Mouse (Mus musculus) hindbrain, embryonic 10.5 days (tissue): ENCODE data around the gene Ngp. TPM values are rescaled to one million over a fixed set of nuclear protein-coding genes. Genes with fewer than 3 reads are reported as not detected.
"Not testable (repeated sequence)": the region's sequence is repeated elsewhere in the genome, so short reads cannot be mapped to it uniquely, and the experiment has no call there.

ENCODE experiments used
- DNase-seq: peaks from one replicate; pipeline ENCODE4 v3.0.0-alpha.2; 2017; ENCODE audit warnings: low spot score
- H3K27ac ChIP-seq: fragments of 300-500 bp; sonication (generic); 2 replicates; pipeline ENCODE4 v1.5.1; 2016; ENCODE audit warnings: mild to moderate bottlenecking, moderate library complexity
- H3K27me3 ChIP-seq: fragments of 300-500 bp; sonication (generic); 2 replicates; pipeline ENCODE4 v1.6.1; 2016; ENCODE audit warnings: mild to moderate bottlenecking; ENCODE audit not compliant: poor library complexity, insufficient read depth, severe bottlenecking
- H3K36me3 ChIP-seq: fragments of 300-500 bp; sonication (generic); 2 replicates; pipeline ENCODE4 v1.6.1; 2016; ENCODE audit warnings: mild to moderate bottlenecking, moderate library complexity
- H3K4me1 ChIP-seq: fragments of 300-500 bp; sonication (generic); replicated peaks from 2 replicates; pipeline ENCODE4 v1.6.1; 2016; ENCODE audit warnings: mild to moderate bottlenecking
- H3K4me3 ChIP-seq: fragments of 300-500 bp; sonication (generic); 2 replicates; pipeline ENCODE4 v1.5.1; 2016; ENCODE audit warnings: mild to moderate bottlenecking, moderate library complexity
- H3K9me3 ChIP-seq: fragments of 300-500 bp; sonication (generic); 2 replicates; pipeline ENCODE4 v1.6.1; 2016; ENCODE audit warnings: mild to moderate bottlenecking, moderate library complexity
- WGBS: fragments of 180-500 bp; shearing (Covaris S2); methylation state at CpG from one replicate; pipeline ENCODE4 v1.1.7; 2016; 5-methylcytosine and 5-hydroxymethylcytosine counted together
- polyA plus RNA-seq: library from polyadenylated mRNA; unstranded; fragments of >200 nt; fragmentation: Nextera tagmentation; extraction: Ambion mirVana; gene quantifications from 2 replicates; pipeline ENCODE4 v1.2.1, GENCODE M21; 2016

Ngp gene
- polyA plus RNA-seq, 1 experiment from 2014 or later: not detected

- H3K36me3 ChIP-seq: peaks cover 52% of the 10 kb centered on the region
- 93% methylated on average over 2 of the region's 2 CpGs for WGBS
Observed at GRCm38 (mm10) chr9:110402731-110403130, 16.8 kb upstream of the Ngp start.

GRCm38 (mm10) chr9:110403240-110403639 is 16.3 kb upstream of the Ngp start:
- peaks cover 12% of the 10 kb centered on the region for H3K4me1 ChIP-seq
- H3K36me3 ChIP-seq: peaks cover 47% of the 10 kb centered on the region
- not testable (repeated sequence) for H3K27me3 ChIP-seq, H3K9me3 ChIP-seq, H3K27ac ChIP-seq, DNase-seq, H3K4me3 ChIP-seq
- WGBS: 96% methylated on average over 4 of the region's 4 CpGs

More at GRCm38 (mm10) chr9:110402731-110403130, 16.8 kb upstream of the Ngp start:
- H3K27me3 ChIP-seq: no peaks in the 10 kb centered on the region
- H3K4me1 ChIP-seq: peaks cover 12% of the 10 kb centered on the region
- no peak for DNase-seq
- no peak overlapping the region for H3K4me3 ChIP-seq
- H3K9me3 ChIP-seq: no peaks in the 10 kb centered on the region
- H3K27ac ChIP-seq: no peak overlapping the region

GRCm38 (mm10) chr9:110407311-110408098 is 12.0 kb upstream of the Ngp start:
- peak overlapping the region; percentile 93 for H3K27ac ChIP-seq
- H3K4me1 ChIP-seq: peaks cover 22% of the 10 kb centered on the region
- H3K27me3 ChIP-seq: no peaks in the 10 kb centered on the region
- peak overlapping the region; percentile 97 for H3K4me3 ChIP-seq
- WGBS: 2% methylated on average over 41 of the region's 41 CpGs
- peaks cover 23% of the 10 kb centered on the region for H3K36me3 ChIP-seq
- no peak for DNase-seq
- H3K9me3 ChIP-seq: no peaks in the 10 kb centered on the region

- Histone ChIP-seq H3K4me1 (peaks cover 22% of the 10 kb centered on the region), H3K27ac (peak within 1 kb of the TSS; percentile 93), H3K36me3 (peaks cover 23% of the 10 kb centered on the region), H3K9me3 (no peaks in the 10 kb centered on the region), H3K4me3 (peak within 1 kb of the TSS; percentile 97), H3K27me3 (no peaks in the 10 kb centered on the region)
- under 1% methylated on average over 39 of the region's 39 CpGs for WGBS
- peak; percentile 98 for DNase-seq
Observed at GRCm38 (mm10) chr9:110408099-110408773, 11.3 kb upstream of the Ngp start, which contains the start of gene Ptpn23. TSS of gene Ptpn23 (minus strand) at chr9:110408213.

GRCm38 (mm10) chr9:110410908-110411887 is 8.3 kb upstream of the Ngp start:
- peak; percentile 82 for DNase-seq
- 46% methylated on average over 6 of the region's 6 CpGs for WGBS
- Histone ChIP-seq H3K4me3 (0 out of 2 replicates have a peak overlapping the region, but pooled peaks have one; percentile 7), H3K9me3 (no peaks in the 10 kb centered on the region), H3K27ac (no peak overlapping the region), H3K27me3 (no peaks in the 10 kb centered on the region), H3K36me3 (no peaks in the 10 kb centered on the region), H3K4me1 (peaks cover 22% of the 10 kb centered on the region)

GRCm38 (mm10) chr9:110412926-110413325 is 6.6 kb upstream of the Ngp start:
- 80% methylated on average over 7 of the region's 7 CpGs for WGBS
- DNase-seq: no peak
- H3K4me3 ChIP-seq: no peak overlapping the region

GRCm38 (mm10) chr9:110413785-110414184 is 5.8 kb upstream of the Ngp start:
- H3K27me3 ChIP-seq: no peaks in the 10 kb centered on the region
- DNase-seq: peak; percentile 44
- H3K9me3 ChIP-seq: no peaks in the 10 kb centered on the region
- no peak overlapping the region for H3K27ac ChIP-seq
- no peaks in the 10 kb centered on the region for H3K36me3 ChIP-seq
- no peak overlapping the region for H3K4me3 ChIP-seq
- peaks cover 5% of the 10 kb centered on the region for H3K4me1 ChIP-seq
- 53% methylated on average over 9 of the region's 9 CpGs for WGBS

More at GRCm38 (mm10) chr9:110412926-110413325, 6.6 kb upstream of the Ngp start:
- Histone ChIP-seq H3K27me3 (no peaks in the 10 kb centered on the region), H3K27ac (no peak overlapping the region), H3K36me3 (no peaks in the 10 kb centered on the region), H3K9me3 (no peaks in the 10 kb centered on the region), H3K4me1 (peaks cover 10% of the 10 kb centered on the region)

GRCm38 (mm10) chr9:110431241-110431640 is 11.7 kb downstream of the Ngp start:
- no peak for DNase-seq
- Histone ChIP-seq H3K36me3 (peaks cover 89% of the 10 kb centered on the region), H3K4me3 (no peak overlapping the region), H3K27me3 (no peaks in the 10 kb centered on the region), H3K9me3 (no peaks in the 10 kb centered on the region), H3K4me1 (no peaks in the 10 kb centered on the region), H3K27ac (no peak overlapping the region)
- WGBS: 78% methylated on average over 8 of the region's 8 CpGs

GRCm38 (mm10) chr9:110433045-110433444 is 13.5 kb downstream of the Ngp start:
- no peaks in the 10 kb centered on the region for H3K4me1 ChIP-seq
- H3K36me3 ChIP-seq: peaks cover 85% of the 10 kb centered on the region
- 98% methylated on average over 2 of the region's 2 CpGs for WGBS
- DNase-seq: no peak
- no peak overlapping the region for H3K27ac ChIP-seq
- no peaks in the 10 kb centered on the region for H3K27me3 ChIP-seq
- no peaks in the 10 kb centered on the region for H3K9me3 ChIP-seq
- no peak overlapping the region for H3K4me3 ChIP-seq

GRCm38 (mm10) chr9:110436041-110436440 is 16.5 kb downstream of the Ngp start:
- Histone ChIP-seq H3K27ac (no peak overlapping the region), H3K4me1 (no peaks in the 10 kb centered on the region), H3K36me3 (peaks cover 66% of the 10 kb centered on the region), H3K27me3 (no peaks in the 10 kb centered on the region), H3K4me3 (no peak overlapping the region), H3K9me3 (no peaks in the 10 kb centered on the region)
- no peak for DNase-seq
- 93% methylated on average over 11 of the region's 11 CpGs for WGBS

GRCm38 (mm10) chr9:110440049-110440448 is 20.5 kb downstream of the Ngp start:
- H3K36me3 ChIP-seq: peaks cover 57% of the 10 kb centered on the region
- H3K27ac ChIP-seq: no peak overlapping the region
- H3K4me3 ChIP-seq: no peak overlapping the region
- DNase-seq: no peak
- H3K27me3 ChIP-seq: no peaks in the 10 kb centered on the region
- H3K4me1 ChIP-seq: no peaks in the 10 kb centered on the region
- no peaks in the 10 kb centered on the region for H3K9me3 ChIP-seq
- 66% methylated on average over 5 of the region's 5 CpGs for WGBS

- H3K4me1 ChIP-seq: no peaks in the 10 kb centered on the region
- H3K4me3 ChIP-seq: no peak overlapping the region
- H3K36me3 ChIP-seq: peaks cover 52% of the 10 kb centered on the region
- no peaks in the 10 kb centered on the region for H3K9me3 ChIP-seq
- 91% methylated on average over 6 of the region's 6 CpGs for WGBS
- no peaks in the 10 kb centered on the region for H3K27me3 ChIP-seq
- no peak for DNase-seq
- H3K27ac ChIP-seq: no peak overlapping the region
Observed at GRCm38 (mm10) chr9:110440559-110440958, 21.0 kb downstream of the Ngp start.
